Mouse (Mus musculus): Measurements from ENCODE around the gene Tspan3.
A peak's percentile ranks its signal among the peaks of the same experiment; 100 is the strongest.

Gene Tspan3

GRCm38 (mm10) chr9:56108174-56108573 lies 57.1 kb downstream of the Tspan3 start:
- no peak for DNase-seq (ENCODE audit: low spot score)

- no peak for DNase-seq (ENCODE audit: low spot score)
Measured at GRCm38 (mm10) chr9:56107527-56107926, 57.8 kb downstream of the Tspan3 start.

DNA sequence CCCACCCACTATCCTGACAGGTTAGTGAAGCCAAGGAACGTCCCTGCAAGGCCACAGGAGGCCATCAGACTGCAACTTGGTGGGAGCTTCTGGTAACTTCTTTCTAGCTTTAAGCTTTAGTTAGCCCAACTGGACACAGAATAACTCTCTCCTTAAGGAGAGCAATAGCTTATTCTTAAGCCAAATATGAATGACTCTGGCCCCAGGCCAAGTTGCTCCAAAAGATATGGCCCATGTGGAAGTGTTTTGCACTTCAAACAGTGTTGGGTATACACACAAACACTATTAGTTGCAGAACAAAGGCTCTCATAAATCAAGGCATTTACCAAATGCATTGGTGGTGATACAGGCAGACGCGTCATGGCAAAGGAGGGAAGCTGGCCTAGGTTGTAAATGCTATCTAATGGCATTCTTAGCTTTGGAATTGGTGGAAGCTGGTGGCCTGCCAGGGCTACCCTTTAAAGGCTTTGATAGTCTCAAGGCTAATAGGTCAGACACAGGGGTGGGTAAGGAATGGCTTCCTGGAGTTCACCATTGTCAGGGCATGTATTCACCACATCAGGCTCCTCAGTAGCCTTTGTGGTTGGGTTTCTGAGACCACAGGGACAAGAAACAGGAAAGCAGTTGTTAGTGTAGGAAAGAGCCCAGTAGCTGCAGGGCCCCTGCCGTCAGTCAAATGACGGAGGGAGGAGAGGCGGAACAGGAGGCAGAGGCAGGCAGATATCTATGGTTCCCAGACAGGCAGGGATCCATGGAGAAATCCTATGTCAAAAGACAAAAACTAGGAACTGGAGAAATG lies 58.8 kb downstream of the Tspan3 start:
- DNase-seq (ENCODE audit: low spot score), result no peak

- no peak for DNase-seq (ENCODE audit: low spot score)
Measured at GRCm38 (mm10) chr9:56104921-56105320, 60.4 kb downstream of the Tspan3 start.

GRCm38 (mm10) chr9:56101022-56101421 lies 64.3 kb downstream of the Tspan3 start:
- no peak for DNase-seq (ENCODE audit: low spot score)

GRCm38 (mm10) chr9:56100041-56100522 lies 65.2 kb downstream of the Tspan3 start:
- no peak for DNase-seq (ENCODE audit: low spot score)

DNA sequence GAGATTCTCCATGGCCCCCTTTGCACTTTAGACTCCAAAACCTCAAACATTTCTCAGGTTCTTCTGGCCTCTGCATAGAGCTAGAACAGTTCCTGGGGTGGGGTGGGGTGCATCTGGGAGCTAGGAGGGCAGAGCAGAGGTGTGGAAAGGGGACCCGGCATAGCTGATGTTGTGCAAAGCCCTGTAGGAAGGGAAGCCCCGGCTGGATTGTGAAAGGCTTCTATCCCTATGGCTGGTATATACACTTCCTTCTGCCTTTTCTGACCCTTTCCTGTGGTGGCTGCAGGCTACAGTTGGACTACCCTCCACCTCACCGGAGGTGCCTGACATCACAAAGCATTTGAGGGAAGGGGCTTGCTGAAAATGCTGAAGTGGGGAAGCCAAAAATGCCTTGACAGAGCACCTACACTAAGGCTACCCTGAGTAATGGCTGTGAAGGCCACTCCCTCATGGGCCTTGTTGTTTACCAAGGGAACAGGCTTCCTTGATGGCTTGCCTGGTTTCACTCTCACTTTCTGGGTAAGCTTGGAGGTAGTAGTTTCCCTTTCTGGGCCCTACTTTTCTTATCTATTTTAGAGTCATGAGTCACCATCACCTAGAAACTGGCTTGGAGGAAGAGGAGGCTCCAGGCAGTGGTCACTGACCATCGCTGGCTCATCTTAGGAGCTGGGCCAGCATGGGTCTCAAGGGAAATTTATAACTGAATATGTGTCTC lies 67.5 kb downstream of the Tspan3 start:
- no peak for DNase-seq (ENCODE audit: low spot score)

- no peak for DNase-seq (ENCODE audit: low spot score)
Measured at GRCm38 (mm10) chr9:56092102-56092501, 73.2 kb downstream of the Tspan3 start.

GRCm38 (mm10) chr9:56090546-56091225 lies 74.6 kb downstream of the Tspan3 start:
- no peak for DNase-seq (ENCODE audit: low spot score)

DNA sequence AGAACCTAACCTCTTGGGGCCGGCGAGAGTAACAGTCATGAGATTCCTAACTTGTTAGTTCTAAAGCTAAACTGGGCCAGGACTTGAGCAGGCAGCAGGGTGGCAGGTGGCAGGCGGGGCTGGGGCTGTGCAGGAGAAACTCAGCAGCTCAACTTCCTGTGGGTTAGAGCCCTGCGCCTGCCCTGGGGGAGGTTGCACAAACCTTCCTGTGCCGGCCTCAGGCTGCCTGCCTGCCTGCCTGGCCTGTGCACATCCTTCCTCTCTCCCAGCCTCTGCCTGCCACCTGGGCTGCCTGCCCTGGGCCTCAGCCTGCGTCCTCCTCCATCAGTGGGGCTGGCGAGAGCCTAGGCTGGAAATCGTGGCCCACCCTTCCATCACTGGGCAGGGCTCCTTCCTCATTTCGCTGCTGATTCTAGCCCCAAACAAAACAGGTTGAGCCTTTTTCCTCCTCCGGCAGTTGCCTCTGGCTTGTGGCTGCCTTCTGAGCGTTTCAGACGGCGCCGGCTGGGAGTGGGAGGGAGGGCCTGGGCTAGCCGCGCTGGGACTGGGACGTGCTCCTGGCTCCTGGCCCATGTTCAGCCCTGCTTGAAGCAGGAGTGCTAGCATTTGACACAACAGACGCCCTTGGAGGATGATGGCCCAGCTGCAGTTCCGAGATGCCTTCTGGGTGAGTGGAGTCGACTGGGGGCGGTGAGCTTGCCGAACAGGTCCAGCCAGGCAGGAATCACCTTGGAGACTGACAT lies 75.3 kb downstream of the Tspan3 start, which contains the start of gene Pstpip1:
Pstpip1 (plus strand) TSS at position 185 of the 743 bp plus-strand sequence.
- DNase-seq (ENCODE audit: low spot score), result peak; percentile 40

DNA sequence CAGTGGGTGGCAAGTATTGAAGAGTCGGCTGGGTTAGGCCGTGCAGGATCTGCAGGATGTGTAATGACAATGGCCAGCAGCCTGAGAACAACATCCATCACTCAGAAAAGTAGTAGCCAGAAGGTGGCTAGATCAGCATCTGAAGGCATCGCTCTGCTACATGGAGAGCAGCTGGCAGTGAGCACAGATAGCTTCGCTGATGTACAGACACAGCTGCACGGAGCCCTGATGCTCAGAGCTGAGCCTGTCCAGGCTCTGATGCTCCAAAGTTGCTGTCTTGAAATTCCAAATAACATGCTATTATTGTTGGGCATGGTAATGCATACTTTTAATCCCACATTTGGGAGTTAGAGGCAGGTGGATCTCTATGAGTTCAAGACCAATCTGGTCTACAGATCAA lies 78.8 kb downstream of the Tspan3 start:
- DNase-seq (ENCODE audit: low spot score), result no peak

All from spleen, adult 12 weeks (tissue).